Mouse (Mus musculus): ENCODE results near the gene Atg4d.

- TF ChIP-seq CTCF (IDR thresholded peaks at IDR 0.05; ENCODE audit: low read depth, low read length) (no peak), POLR2A (IDR thresholded peaks at IDR 0.05; ENCODE audit: borderline replicate concordance, low read depth, low read length) (no peak)
Measured at GRCm38 (mm10) chr9:21251116-21251735, 13.9 kb upstream of the Atg4d start.
